Mouse (Mus musculus) hindbrain, postnatal 0 days (tissue): ENCODE data around the gene Pcdh9. TPM values are rescaled to one million over a fixed set of nuclear protein-coding genes. Genes with fewer than 3 reads are reported as not detected.
"Not testable (repeated sequence)": the region's sequence is repeated elsewhere in the genome, so short reads cannot be mapped to it uniquely, and the experiment has no call there.

ENCODE experiments used
- ATAC-seq: fragments of 200-750 bp; cut with Nextera tagmentation; 2 replicates; pipeline ENCODE4 v1.8.0; 2017; ENCODE audit warnings: mild to moderate bottlenecking, moderate TSS enrichment, moderate library complexity
- DNase-seq: peaks from one replicate; pipeline ENCODE4 v3.0.0-alpha.2; 2015; ENCODE audit warnings: low spot score
- H3K27ac ChIP-seq: fragments of 300-500 bp; sonication (generic); 2 replicates; pipeline ENCODE4 v1.5.1; 2014; ENCODE audit warnings: mild to moderate bottlenecking
- H3K27me3 ChIP-seq: fragments of 300-500 bp; sonication (generic); 2 replicates; pipeline ENCODE4 v1.6.1; 2014; ENCODE audit warnings: low read length, mixed read lengths; ENCODE audit not compliant: insufficient read depth
- H3K36me3 ChIP-seq: fragments of 300-500 bp; sonication (generic); 2 replicates; pipeline ENCODE4 v1.6.1; 2014; ENCODE audit warnings: low read length, mixed read lengths; ENCODE audit not compliant: insufficient read depth
- H3K4me1 ChIP-seq: fragments of 300-500 bp; sonication (generic); 2 replicates; pipeline ENCODE4 v1.6.1; 2014; ENCODE audit warnings: antibody characterized with exemption, low read length, mixed read lengths; ENCODE audit not compliant: insufficient read depth
- H3K4me2 ChIP-seq: fragments of 300-500 bp; sonication (generic); 2 replicates; pipeline ENCODE4 v1.6.1; 2014; ENCODE audit warnings: low read depth, mild to moderate bottlenecking, low read length, moderate library complexity, mixed read lengths
- H3K4me3 ChIP-seq: fragments of 300-500 bp; sonication (generic); 2 replicates; pipeline ENCODE4 v1.5.1; 2014; ENCODE audit warnings: low read length
- H3K9ac ChIP-seq: fragments of 300-500 bp; sonication (generic); replicated peaks from 2 replicates; pipeline ENCODE4 v1.6.1; 2014; ENCODE audit warnings: mild to moderate bottlenecking, low read length, moderate library complexity, mixed read lengths
- H3K9me3 ChIP-seq: fragments of 300-500 bp; sonication (generic); 2 replicates; pipeline ENCODE4 v1.6.1; 2016; ENCODE audit warnings: low read length, mixed read lengths
- CTCF ChIP-seq: IDR thresholded peaks from 2 replicates; pipeline ENCODE4 v1.5.1; 2016; ENCODE audit warnings: antibody characterized with exemption, control low read depth, low read depth
- WGBS: fragments of 180-500 bp; shearing (Covaris S2); extraction: QIAGEN DNeasy Blood & Tissue Kit; methylation state at CpG from one replicate; pipeline ENCODE4 v1.1.7; 2014; 5-methylcytosine and 5-hydroxymethylcytosine counted together
- polyA plus RNA-seq: library from polyadenylated mRNA; unstranded; fragments of >200 nt; fragmentation: Nextera tagmentation; extraction: Ambion mirVana; gene quantifications from 2 replicates; pipeline ENCODE4 v1.2.1, GENCODE M21; 2015
- total RNA-seq: library from RNA; depleted of rRNA; stranded (reverse); fragments of >200 nt; gene quantifications from 2 replicates; pipeline ENCODE4 v1.2.3, GENCODE M21; 2014

The Pcdh9 gene
- total and polyA plus RNA-seq, 2 experiments from 2014 or later: 129 to 149 TPM

- TF ChIP-seq CTCF: no peak
- Histone ChIP-seq H3K9me3 (no peaks in the 10 kb centered on the region), H3K4me2 (no peak overlapping the region), H3K36me3 (no peaks in the 10 kb centered on the region), H3K27ac (no peak overlapping the region), H3K9ac (no peak overlapping the region), H3K27me3 (no peaks in the 10 kb centered on the region), H3K4me3 (no peak overlapping the region), H3K4me1 (no peaks in the 10 kb centered on the region)
- 88% methylated on average over 1 of the region's 1 CpGs for WGBS
- ATAC-seq (no peak), DNase-seq (no peak)
Observed at GRCm38 (mm10) chr14:93253411-93253810, 637.1 kb downstream of the Pcdh9 start.

GRCm38 (mm10) chr14:93240263-93240662 is 650.2 kb downstream of the Pcdh9 start:
- Histone ChIP-seq H3K4me1 (no peaks in the 10 kb centered on the region), H3K4me3 (no peak overlapping the region), H3K4me2 (no peak overlapping the region), H3K9me3 (no peaks in the 10 kb centered on the region), H3K27ac (no peak overlapping the region), H3K27me3 (no peaks in the 10 kb centered on the region), H3K36me3 (no peaks in the 10 kb centered on the region), H3K9ac (no peak overlapping the region)
- ATAC-seq: no peak
- WGBS: 73% methylated on average over 3 of the region's 3 CpGs
- DNase-seq: no peak
- no peak for TF ChIP-seq CTCF

GRCm38 (mm10) chr14:93234333-93234732 is 656.1 kb downstream of the Pcdh9 start:
- Histone ChIP-seq H3K27me3 (no peaks in the 10 kb centered on the region), H3K27ac (no peak overlapping the region), H3K4me1 (no peaks in the 10 kb centered on the region), H3K4me2 (no peak overlapping the region), H3K4me3 (no peak overlapping the region), H3K9me3 (no peaks in the 10 kb centered on the region), H3K9ac (no peak overlapping the region), H3K36me3 (no peaks in the 10 kb centered on the region)
- ATAC-seq: no peak
- no peak for DNase-seq
- no peak for TF ChIP-seq CTCF
- 21% methylated on average over 3 of the region's 3 CpGs for WGBS

GRCm38 (mm10) chr14:93233599-93233998 is 656.9 kb downstream of the Pcdh9 start:
- Histone ChIP-seq H3K4me3 (no peak overlapping the region), H3K36me3 (no peaks in the 10 kb centered on the region), H3K27ac (0 out of 2 replicates have a peak overlapping the region, but pooled peaks have one; percentile 26), H3K4me1 (no peaks in the 10 kb centered on the region), H3K4me2 (no peak overlapping the region), H3K9ac (no peak overlapping the region), H3K9me3 (no peaks in the 10 kb centered on the region), H3K27me3 (no peaks in the 10 kb centered on the region)
- no peak for TF ChIP-seq CTCF
- WGBS: 21% methylated on average over 6 of the region's 6 CpGs
- ATAC-seq: no peak
- peak; percentile 41 for DNase-seq

GRCm38 (mm10) chr14:93214846-93215245 is 675.6 kb downstream of the Pcdh9 start:
- DNase-seq, H3K9ac ChIP-seq, H3K27ac ChIP-seq, H3K4me1 ChIP-seq, H3K4me2 ChIP-seq, H3K36me3 ChIP-seq, H3K27me3 ChIP-seq, ATAC-seq, H3K4me3 ChIP-seq, H3K9me3 ChIP-seq: not testable (repeated sequence)
- 100% methylated on average over 5 of the region's 15 CpGs for WGBS

GRCm38 (mm10) chr14:93199791-93200190 is 690.7 kb downstream of the Pcdh9 start:
- no peak for TF ChIP-seq CTCF
- H3K27me3 ChIP-seq: no peaks in the 10 kb centered on the region
- no peaks in the 10 kb centered on the region for H3K4me1 ChIP-seq
- H3K4me3 ChIP-seq: no peak overlapping the region
- no peaks in the 10 kb centered on the region for H3K9me3 ChIP-seq
- ATAC-seq (no peak), DNase-seq (no peak)
- H3K36me3 ChIP-seq: no peaks in the 10 kb centered on the region
- no peak overlapping the region for H3K9ac ChIP-seq
- no peak overlapping the region for H3K4me2 ChIP-seq
- WGBS: 83% methylated on average over 2 of the region's 2 CpGs
- no peak overlapping the region for H3K27ac ChIP-seq

GRCm38 (mm10) chr14:93182606-93183491 is 707.6 kb downstream of the Pcdh9 start:
- ATAC-seq: no peak
- Histone ChIP-seq H3K27ac (no peak overlapping the region), H3K9ac (no peak overlapping the region), H3K4me3 (no peak overlapping the region), H3K36me3 (no peaks in the 10 kb centered on the region), H3K4me1 (no peaks in the 10 kb centered on the region), H3K27me3 (no peaks in the 10 kb centered on the region), H3K9me3 (no peaks in the 10 kb centered on the region), H3K4me2 (no peak overlapping the region)
- DNase-seq: no peak
- no peak for TF ChIP-seq CTCF
- WGBS: 79% methylated on average over 9 of the region's 9 CpGs
